Mouse (Mus musculus): ENCODE measurements around the gene Chrnd. TPM values are rescaled to one million over a fixed set of nuclear protein-coding genes. Genes with fewer than 3 reads are reported as not detected.

The Chrnd gene
- polyA plus RNA-seq, 1 experiment from 2014 or later: 0.08 TPM

- 37% methylated on average over 11 of the region's 11 CpGs for WGBS
- no peak for ATAC-seq (ENCODE audit: low FRiP score, low TSS enrichment)
- no peaks in the 10 kb centered on the region for H3K27me3 ChIP-seq (ENCODE audit: control insufficient read depth, insufficient read depth, low read length)
Observed at GRCm38 (mm10) chr1:87164164-87164795, 26.1 kb upstream of the Chrnd start.

GRCm38 (mm10) chr1:87164796-87165184 is 25.6 kb upstream of the Chrnd start:
- Histone ChIP-seq H3K4me1 (replicated peaks; ENCODE audit: control insufficient read depth, insufficient read depth) (no peaks in the 10 kb centered on the region), H3K4me3 (ENCODE audit: low read depth, low read length) (no peak overlapping the region), H3K9ac (ENCODE audit: low read length) (no peak overlapping the region), H3K9me3 (ENCODE audit: control insufficient read depth, low read length) (no peaks in the 10 kb centered on the region), H3K27ac (replicated peaks) (no peak overlapping the region), H3K4me2 (replicated peaks; ENCODE audit: low read depth) (no peak overlapping the region), H3K27me3 (ENCODE audit: control insufficient read depth, insufficient read depth, low read length) (no peaks in the 10 kb centered on the region), H3K36me3 (ENCODE audit: control insufficient read depth, insufficient read depth, low read length) (no peaks in the 10 kb centered on the region)
- WGBS: 53% methylated on average over 9 of the region's 9 CpGs
- DNase-seq (ENCODE audit: low spot score) (no peak), ATAC-seq (ENCODE audit: low FRiP score, low TSS enrichment) (no peak)
- no peak for TF ChIP-seq CTCF (IDR thresholded peaks at IDR 0.05; ENCODE audit: low read depth)

More at GRCm38 (mm10) chr1:87164164-87164795, 26.1 kb upstream of the Chrnd start:
- no peak for TF ChIP-seq EP300 (optimal IDR thresholded peaks at IDR 0.05)
- TF ChIP-seq CTCF (IDR thresholded peaks at IDR 0.05; ENCODE audit: low read depth): no peak
- Histone ChIP-seq H3K36me3 (ENCODE audit: control insufficient read depth, insufficient read depth, low read length) (no peaks in the 10 kb centered on the region), H3K9me3 (ENCODE audit: control insufficient read depth, low read length) (no peaks in the 10 kb centered on the region), H3K4me3 (ENCODE audit: low read depth, low read length) (no peak overlapping the region), H3K4me2 (replicated peaks; ENCODE audit: low read depth) (no peak overlapping the region), H3K4me1 (replicated peaks; ENCODE audit: control insufficient read depth, insufficient read depth) (no peaks in the 10 kb centered on the region), H3K27ac (replicated peaks) (no peak overlapping the region), H3K9ac (ENCODE audit: low read length) (no peak overlapping the region)
- no peak for DNase-seq (ENCODE audit: low spot score)

DNA sequence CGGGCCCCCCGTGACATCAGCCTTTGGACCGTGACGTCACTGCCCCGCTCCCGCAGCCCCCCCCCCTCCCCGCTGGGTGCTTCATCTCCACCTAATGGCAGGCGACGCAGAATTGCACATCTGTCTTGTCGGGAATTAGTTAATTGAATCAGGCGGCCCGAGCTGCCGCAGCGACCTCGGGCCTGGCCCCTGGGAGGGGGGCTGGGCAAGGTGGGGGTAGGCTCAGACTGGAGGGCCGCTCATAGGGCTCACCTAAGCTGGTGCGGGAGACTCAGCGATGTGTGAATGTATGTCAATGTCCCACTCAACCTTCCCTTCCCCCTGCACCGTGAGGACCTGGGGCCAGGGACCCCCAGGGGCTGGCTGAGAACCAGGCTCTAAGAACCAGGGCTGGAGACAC is 19.9 kb upstream of the Chrnd start:
- ATAC-seq (ENCODE audit: low FRiP score, low TSS enrichment) (0 out of 2 replicates have a peak, but pooled peaks have one; percentile 14), DNase-seq (ENCODE audit: low spot score) (no peak)
- Histone ChIP-seq H3K27me3 (ENCODE audit: control insufficient read depth, insufficient read depth, low read length) (no peaks in the 10 kb centered on the region), H3K4me1 (replicated peaks; ENCODE audit: control insufficient read depth, insufficient read depth) (no peaks in the 10 kb centered on the region), H3K27ac (replicated peaks) (no peak overlapping the region), H3K4me2 (replicated peaks; ENCODE audit: low read depth) (no peak overlapping the region), H3K4me3 (ENCODE audit: low read depth, low read length) (no peak overlapping the region), H3K9me3 (ENCODE audit: control insufficient read depth, low read length) (no peaks in the 10 kb centered on the region), H3K9ac (ENCODE audit: low read length) (no peak overlapping the region; the same call in 1 of the 2 replicates), H3K36me3 (ENCODE audit: control insufficient read depth, insufficient read depth, low read length) (no peaks in the 10 kb centered on the region)
- WGBS: 13% methylated on average over 18 of the region's 19 CpGs
- TF ChIP-seq EP300 (optimal IDR thresholded peaks at IDR 0.05) (no peak), CTCF (IDR thresholded peaks at IDR 0.05; ENCODE audit: low read depth) (no peak)

DNA sequence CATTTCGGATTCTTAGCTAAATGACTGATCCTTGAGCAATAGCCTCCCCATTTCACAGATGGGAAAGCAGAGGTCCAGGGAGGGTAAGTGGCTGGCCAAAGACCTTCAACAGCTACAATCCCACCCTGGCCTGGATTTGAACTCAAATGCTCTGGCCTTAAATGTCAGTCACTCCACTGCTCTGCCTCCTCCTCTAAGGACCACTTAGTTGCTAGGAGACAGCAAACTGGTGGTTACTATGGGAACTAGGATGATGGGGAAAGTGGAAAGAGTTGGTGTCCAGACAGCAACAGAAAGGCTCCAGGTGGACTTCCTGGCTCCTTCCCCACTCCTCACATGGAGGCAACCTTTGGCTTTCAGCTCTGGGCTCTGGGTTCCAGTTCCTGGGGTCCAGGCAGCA is 19.1 kb upstream of the Chrnd start:
- Histone ChIP-seq H3K4me1 (replicated peaks; ENCODE audit: control insufficient read depth, insufficient read depth) (no peaks in the 10 kb centered on the region), H3K9me3 (ENCODE audit: control insufficient read depth, low read length) (no peaks in the 10 kb centered on the region), H3K4me2 (replicated peaks; ENCODE audit: low read depth) (no peak overlapping the region), H3K9ac (ENCODE audit: low read length) (no peak overlapping the region), H3K36me3 (ENCODE audit: control insufficient read depth, insufficient read depth, low read length) (no peaks in the 10 kb centered on the region), H3K27ac (replicated peaks) (no peak overlapping the region), H3K27me3 (ENCODE audit: control insufficient read depth, insufficient read depth, low read length) (no peaks in the 10 kb centered on the region), H3K4me3 (ENCODE audit: low read depth, low read length) (no peak overlapping the region)
- DNase-seq (ENCODE audit: low spot score) (no peak), ATAC-seq (ENCODE audit: low FRiP score, low TSS enrichment) (no peak)
- TF ChIP-seq CTCF (IDR thresholded peaks at IDR 0.05; ENCODE audit: low read depth): no peak
- no peak for TF ChIP-seq EP300 (optimal IDR thresholded peaks at IDR 0.05)
- WGBS: 94% methylated on average over 1 of the region's 1 CpGs

DNA sequence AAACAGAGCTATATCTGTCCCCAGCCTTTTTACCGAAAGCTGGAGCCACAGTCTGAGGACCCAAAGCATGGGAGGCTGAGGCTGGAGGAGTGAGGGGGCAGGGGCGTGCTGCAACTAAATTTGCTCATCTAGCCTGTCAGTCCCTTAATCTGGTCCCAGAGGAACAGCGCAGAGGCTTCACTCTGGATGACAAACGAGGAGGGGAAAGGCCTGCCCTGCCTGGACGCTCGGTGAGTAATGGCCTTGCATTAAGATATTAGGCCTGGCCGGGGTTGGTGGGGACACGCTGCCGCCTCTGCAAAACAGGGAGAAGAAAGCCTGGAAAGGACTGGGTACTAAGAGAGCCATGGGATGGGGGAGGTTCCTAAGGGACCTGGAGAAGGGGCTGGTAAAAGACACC is 18.1 kb upstream of the Chrnd start:
- Histone ChIP-seq H3K9ac (ENCODE audit: low read length) (no peak overlapping the region), H3K9me3 (ENCODE audit: control insufficient read depth, low read length) (no peaks in the 10 kb centered on the region), H3K27ac (replicated peaks) (no peak overlapping the region), H3K4me2 (replicated peaks; ENCODE audit: low read depth) (no peak overlapping the region), H3K4me1 (replicated peaks; ENCODE audit: control insufficient read depth, insufficient read depth) (no peaks in the 10 kb centered on the region), H3K27me3 (ENCODE audit: control insufficient read depth, insufficient read depth, low read length) (no peaks in the 10 kb centered on the region), H3K36me3 (ENCODE audit: control insufficient read depth, insufficient read depth, low read length) (no peaks in the 10 kb centered on the region), H3K4me3 (ENCODE audit: low read depth, low read length) (no peak overlapping the region)
- ATAC-seq (ENCODE audit: low FRiP score, low TSS enrichment): no peak
- DNase-seq (ENCODE audit: low spot score): no peak
- WGBS: 45% methylated on average over 9 of the region's 9 CpGs
- TF ChIP-seq EP300 (optimal IDR thresholded peaks at IDR 0.05) (no peak), CTCF (IDR thresholded peaks at IDR 0.05; ENCODE audit: low read depth) (no peak)

GRCm38 (mm10) chr1:87174006-87174955 is 16.1 kb upstream of the Chrnd start:
- no peak overlapping the region for H3K9ac ChIP-seq (ENCODE audit: low read length)
- H3K27ac ChIP-seq (replicated peaks): no peak overlapping the region
- H3K27me3 ChIP-seq (ENCODE audit: control insufficient read depth, insufficient read depth, low read length): no peaks in the 10 kb centered on the region
- DNase-seq (ENCODE audit: low spot score) (peak; percentile 71), ATAC-seq (ENCODE audit: low FRiP score, low TSS enrichment) (0 out of 2 replicates have a peak, but pooled peaks have one; percentile 41)
- H3K9me3 ChIP-seq (ENCODE audit: control insufficient read depth, low read length): no peaks in the 10 kb centered on the region
- TF ChIP-seq CTCF (IDR thresholded peaks at IDR 0.05; ENCODE audit: low read depth) (peak; percentile 83), EP300 (optimal IDR thresholded peaks at IDR 0.05) (no peak)
- H3K4me1 ChIP-seq (replicated peaks; ENCODE audit: control insufficient read depth, insufficient read depth): no peaks in the 10 kb centered on the region
- H3K36me3 ChIP-seq (ENCODE audit: control insufficient read depth, insufficient read depth, low read length): no peaks in the 10 kb centered on the region
- WGBS: 31% methylated on average over 28 of the region's 28 CpGs
- no peak overlapping the region for H3K4me3 ChIP-seq (ENCODE audit: low read depth, low read length)
- no peak overlapping the region for H3K4me2 ChIP-seq (replicated peaks; ENCODE audit: low read depth)
